Mouse (Mus musculus): ENCODE measurements around the gene Epyc. TPM values are rescaled to one million over a fixed set of nuclear protein-coding genes. Genes with fewer than 3 reads are reported as not detected.

The Epyc gene
- 92.1 TPM for polyA plus RNA-seq (2014; fragmentation: Illumina TruSeq; extraction: RNeasy Lipid Tissue Mini Kit (QIAGEN cat#74804); ENCODE audit: low read depth, low replicate concordance)

DNA sequence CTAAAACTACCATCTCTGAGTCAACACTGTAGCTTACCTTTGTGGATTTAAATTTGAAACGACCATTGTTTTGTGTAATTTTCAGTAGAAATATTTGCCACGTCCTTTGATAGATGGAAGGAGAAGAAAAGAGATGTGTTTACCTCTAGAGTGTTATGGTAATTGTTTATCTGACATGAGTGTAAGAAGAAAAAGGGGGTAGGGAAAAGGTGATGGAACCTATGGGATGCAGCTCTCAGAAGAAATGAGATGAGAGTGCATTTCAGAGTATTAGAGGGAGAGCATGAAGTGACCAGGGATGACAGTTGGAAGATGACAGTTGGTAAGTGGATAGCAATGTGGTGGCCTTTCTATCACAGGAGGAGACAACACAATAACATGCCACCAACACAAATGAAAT is at the start of gene Epyc:
Epyc (plus strand) TSS at position 301 of the 400 bp plus-strand sequence.

DNA sequence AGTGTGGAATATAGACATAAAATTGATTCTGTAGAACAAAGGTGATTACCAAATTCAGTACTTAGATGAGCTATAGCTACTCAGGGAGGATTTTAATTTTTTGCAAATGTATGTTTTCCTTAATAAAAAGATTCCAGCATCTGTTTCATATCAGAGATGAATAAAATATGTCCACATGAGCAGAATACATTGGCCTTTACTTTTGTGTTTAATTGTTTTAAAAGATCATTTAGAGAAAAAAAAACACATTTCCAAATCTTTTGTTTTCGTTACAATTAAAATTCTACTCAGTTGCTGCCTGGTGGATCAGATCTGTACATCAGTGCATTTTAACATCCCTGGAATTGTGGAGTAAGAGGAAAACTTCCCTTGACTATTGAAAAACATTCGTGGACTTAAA is 37.3 kb upstream of the Epyc start, which contains the start of gene Kera:
Kera (plus strand) TSS at position 301 of the 400 bp plus-strand sequence.

DNA sequence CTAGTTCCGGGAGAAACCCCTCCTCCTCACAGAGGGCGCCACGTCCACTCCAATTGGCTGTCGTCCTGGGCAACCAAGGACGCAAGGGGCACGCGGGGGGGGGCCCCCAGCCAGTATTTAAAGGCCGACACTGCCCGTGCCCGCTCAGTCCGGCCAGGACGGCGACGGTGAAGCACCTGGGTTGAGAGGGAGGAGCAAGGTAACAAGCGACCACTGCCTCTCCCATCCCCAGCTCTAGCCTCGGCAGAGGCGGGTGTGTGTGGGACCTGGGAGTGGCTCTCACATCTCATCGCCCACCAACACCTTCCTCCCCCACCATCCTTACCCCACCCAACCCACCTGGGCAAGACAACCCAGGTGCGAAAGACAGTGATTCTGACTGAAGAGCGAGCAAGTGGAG is 49.0 kb downstream of the Epyc start, which contains the start of gene Ccer1:
Ccer1 (plus strand) TSS at position 147 of the 400 bp plus-strand sequence.

DNA sequence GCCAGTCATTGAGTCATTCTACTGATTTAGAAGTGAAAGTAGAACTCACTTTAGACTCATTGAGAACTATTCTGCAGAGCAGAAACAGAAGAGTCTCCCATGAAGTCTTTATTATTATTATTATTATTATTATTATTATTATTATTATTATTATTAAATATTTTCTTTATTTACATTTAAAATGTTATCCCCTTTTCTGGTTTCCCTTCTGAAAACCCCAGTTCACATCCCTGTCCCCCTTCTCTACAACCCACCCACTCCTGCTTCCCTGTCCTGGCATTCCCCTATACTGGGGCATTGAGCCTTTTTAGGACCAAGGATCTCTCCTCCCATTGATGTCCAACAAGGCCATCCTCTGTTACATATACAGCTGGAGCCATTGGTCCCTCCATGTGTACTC is 82.8 kb downstream of the Epyc start, which contains the start of gene C030005K15Rik:
C030005K15Rik (minus strand) TSS at position 101 of the 400 bp plus-strand sequence.

Other genes with a start within 250 kb of the Epyc start
- 122 TPM for gene Dcn, start 164.5 kb upstream of the Epyc start, polyA plus RNA-seq (2014; fragmentation: Illumina TruSeq; extraction: RNeasy Lipid Tissue Mini Kit (QIAGEN cat#74804); ENCODE audit: low read depth, low replicate concordance)
- gene Lum, start 78.9 kb upstream of the Epyc start, polyA plus RNA-seq (2014; fragmentation: Illumina TruSeq; extraction: RNeasy Lipid Tissue Mini Kit (QIAGEN cat#74804); ENCODE audit: low read depth, low replicate concordance): 7.4 TPM
- gene Kera, start 37.2 kb upstream of the Epyc start, polyA plus RNA-seq (2014; fragmentation: Illumina TruSeq; extraction: RNeasy Lipid Tissue Mini Kit (QIAGEN cat#74804); ENCODE audit: low read depth, low replicate concordance): 0.14 TPM
- 257 TPM for gene Ccer1, start 49.0 kb downstream of the Epyc start, polyA plus RNA-seq (2014; fragmentation: Illumina TruSeq; extraction: RNeasy Lipid Tissue Mini Kit (QIAGEN cat#74804); ENCODE audit: low read depth, low replicate concordance)
- gene C030005K15Rik, start 82.7 kb downstream of the Epyc start, polyA plus RNA-seq (2014; fragmentation: Illumina TruSeq; extraction: RNeasy Lipid Tissue Mini Kit (QIAGEN cat#74804); ENCODE audit: low read depth, low replicate concordance): not detected

Measured in testis, adult 10 weeks (tissue).